In genomic region chr12:111833457-111833856, GRCm38 (mm10) we compare ENCODE assay signal across 20 mouse cellular contexts. TPM values are rescaled to one million over a fixed set of nuclear protein-coding genes. Genes with fewer than 3 reads are reported as not detected.
DNase-seq lines count a peak whose midpoint lies in the region; ATAC-seq lines count a peak whose summit lies in the region.
"Had no signal": no experiment of that assay in that cellular context is flagged by ENCODE, and none has a peak within 500 bp of the region (broad histone marks: within the 10 kb centered on the region; RNA-seq: fewer than 3 reads in every experiment).

No protein-coding gene starts in this region.

- H3K4me3 ChIP-seq in kidney, embryonic 15.5 days (replicated peaks): no peak overlapping the region
- H3K4me3 ChIP-seq in liver, embryonic 12.5 days: peak overlapping the region; percentile 27
- H3K4me3 ChIP-seq: forebrain, embryonic 13.5 days; heart, embryonic 10.5 days; hindbrain, embryonic 15.5 days; layer of hippocampus, adult 2 months; limb, embryonic 12.5 days; neural tube, embryonic 15.5 days had no signal

- 0 out of 2 replicates have a peak, but pooled peaks have one; percentile 15 for ATAC-seq in kidney, embryonic 15.5 days (replicated peaks; ENCODE audit: low FRiP score)
- peak; percentile 93 for ATAC-seq in liver, embryonic 12.5 days
- ATAC-seq in megakaryocyte progenitor cell, adult 5-6 weeks (replicated peaks; ENCODE audit: poor library complexity): peak; percentile 57
- ATAC-seq in cerebellum, adult (ENCODE audit: insufficient number of reproducible peaks, low FRiP score, low TSS enrichment): no peak
- ATAC-seq: forebrain, embryonic 13.5 days had no signal

- 84% methylated on average over 10 of the region's 10 CpGs for WGBS in kidney, embryonic 15.5 days
- WGBS in liver, embryonic 12.5 days (ENCODE audit: insufficient replicate concordance): 39% methylated on average over 10 of the region's 10 CpGs

- no peak overlapping the region for H3K4me2 ChIP-seq in kidney, embryonic 15.5 days
- peak overlapping the region; percentile 56 for H3K4me2 ChIP-seq in liver, embryonic 12.5 days
- H3K4me2 ChIP-seq: forebrain, embryonic 13.5 days; hindbrain, embryonic 15.5 days; limb, embryonic 12.5 days; midbrain, embryonic 11.5 days; neural tube, embryonic 15.5 days had no signal

- H3K27ac ChIP-seq in kidney, embryonic 15.5 days: no peak overlapping the region
- peak overlapping the region; percentile 87 for H3K27ac ChIP-seq in liver, embryonic 12.5 days
- H3K27ac ChIP-seq: forebrain, embryonic 13.5 days; heart, embryonic 10.5 days; hindbrain, embryonic 15.5 days; limb, embryonic 12.5 days; neural tube, embryonic 15.5 days had no signal

- no peaks in the 10 kb centered on the region for H3K4me1 ChIP-seq in kidney, embryonic 15.5 days
- H3K4me1 ChIP-seq in liver, embryonic 12.5 days: peaks cover 53% of the 10 kb centered on the region
- H3K4me1 ChIP-seq: heart, embryonic 10.5 days; hindbrain, embryonic 15.5 days; limb, embryonic 12.5 days; neural tube, embryonic 15.5 days had no signal

- H3K9ac ChIP-seq in kidney, embryonic 15.5 days: no peak overlapping the region
- H3K9ac ChIP-seq in liver, embryonic 12.5 days: peak overlapping the region; percentile 50
- H3K9ac ChIP-seq: forebrain, embryonic 13.5 days; hindbrain, embryonic 15.5 days; limb, embryonic 12.5 days; neural tube, embryonic 15.5 days had no signal

- H3K9me3 ChIP-seq in kidney, embryonic 15.5 days (replicated peaks): no peaks in the 10 kb centered on the region
- no peaks in the 10 kb centered on the region for H3K9me3 ChIP-seq in liver, embryonic 12.5 days (replicated peaks)
- H3K9me3 ChIP-seq: forebrain, embryonic 13.5 days; heart, embryonic 10.5 days; hindbrain, embryonic 15.5 days; limb, embryonic 12.5 days; neural tube, embryonic 15.5 days had no signal

- H3K36me3 ChIP-seq in kidney, embryonic 15.5 days: peaks cover 100% of the 10 kb centered on the region
- peaks cover 98% of the 10 kb centered on the region for H3K36me3 ChIP-seq in liver, embryonic 12.5 days

- no peak for DNase-seq in kidney, adult 11 months
- DNase-seq in c-Kit-positive CD71-positive TER-119-positive erythroid progenitor cells, embryonic 14.5 days (ENCODE audit: low spot score): peak; percentile 44
- DNase-seq in adrenal gland, postnatal 10 days: no peak
- DNase-seq in testis, postnatal 14 days (ENCODE audit: low spot score): no peak
- DNase-seq: cerebellum, adult 18-20 months; cerebellum, postnatal 14 days; kidney, adult 9 months; lung, adult 2 months; lung, postnatal 36 days had no signal

- no peaks in the 10 kb centered on the region for H3K27me3 ChIP-seq in kidney, embryonic 15.5 days
- no peaks in the 10 kb centered on the region for H3K27me3 ChIP-seq in liver, embryonic 12.5 days (replicated peaks)
- H3K27me3 ChIP-seq: forebrain, embryonic 13.5 days; hindbrain, embryonic 15.5 days; limb, embryonic 12.5 days; neural tube, embryonic 15.5 days had no signal

RNA-seq across cellular contexts. Expression of gene Zfyve21, which starts 19.5 kb away (rescaled TPM):
- polyA plus RNA-seq in kidney, embryonic 15.5 days (2015; fragmentation: Nextera tagmentation; extraction: Ambion mirVana): 117 and 125 TPM in 2 replicates
- 60.6 and 61.9 TPM in 2 replicates for polyA plus RNA-seq in liver, embryonic 12.5 days (2016; fragmentation: Nextera tagmentation; extraction: Ambion mirVana)
- total RNA-seq in megakaryocyte progenitor cell, adult 5-6 weeks (2015): 7.5 and 8.7 TPM in 2 replicates
- total RNA-seq in megakaryocyte progenitor cell, adult 5-6 weeks (2017): 7.5 and 9.6 TPM in 2 replicates
- total RNA-seq in adrenal gland, postnatal 10 days (2021): 10 to 100 TPM; 80.6 to 96.3 TPM

RNA-seq across cellular contexts. Expression of gene Xrcc3, which starts 19.8 kb away (rescaled TPM):
- polyA plus RNA-seq in kidney, embryonic 15.5 days (2015; fragmentation: Nextera tagmentation; extraction: Ambion mirVana): 14.0 and 14.3 TPM in 2 replicates
- 7.7 and 8.2 TPM in 2 replicates for polyA plus RNA-seq in liver, embryonic 12.5 days (2016; fragmentation: Nextera tagmentation; extraction: Ambion mirVana)
- total RNA-seq in megakaryocyte progenitor cell, adult 5-6 weeks (2015): 8.8 and 14.8 TPM in 2 replicates
- total RNA-seq in megakaryocyte progenitor cell, adult 5-6 weeks (2017): 8.2 and 15.1 TPM in 2 replicates
- total RNA-seq in adrenal gland, postnatal 10 days (2021): 10 to 100 TPM; 21.4 to 25.7 TPM

Comparison
In these comparisons a context has a peak if more than half of its experiments do, and no peak if none do; other contexts are left out.
1. RNA of gene Zfyve21, which starts 19.5 kb away (total RNA-seq): 80.6 to 96.3 TPM in adrenal gland, postnatal 10 days; 7.5 to 9.6 TPM in megakaryocyte progenitor cell, adult 5-6 weeks; every median in the first group is over 4 times any median in the second.